Mouse (Mus musculus) ES-Bruce4 (cell line): ENCODE measurements around the gene Mettl7b.
A peak's percentile ranks its signal among the peaks of the same experiment; 100 is the strongest.

Source experiments
- CTCF ChIP-seq: IDR thresholded peaks from one replicate; pipeline ENCODE4 v1.8.1; 2011; ENCODE audit warnings: low read depth, low read length
- POLR2A ChIP-seq: IDR thresholded peaks from one replicate; pipeline ENCODE4 v1.8.1; 2011; ENCODE audit warnings: low read length; ENCODE audit not compliant: insufficient read depth

DNA sequence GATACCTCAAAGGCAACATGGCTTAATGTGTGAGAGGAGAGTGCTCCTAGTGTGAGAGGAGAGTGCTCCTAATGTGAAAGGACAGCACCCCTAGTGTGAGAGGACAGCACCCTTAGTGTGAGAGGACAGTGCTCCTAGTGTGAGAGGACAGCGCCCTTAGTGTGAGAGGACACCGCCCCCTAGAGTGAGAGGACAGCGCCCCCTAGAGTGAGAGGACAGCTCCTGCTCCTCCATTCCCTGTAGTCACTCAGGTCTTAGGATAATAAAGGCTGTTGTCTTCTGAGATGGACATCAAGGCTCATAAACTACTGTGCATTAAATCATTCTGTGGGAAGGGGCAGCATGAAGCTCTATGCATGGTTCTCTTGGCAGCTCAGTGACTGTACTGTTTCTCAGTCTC lies 15.1 kb downstream of the Mettl7b start:
- TF ChIP-seq CTCF, result peak; percentile 98
- TF ChIP-seq POLR2A, result no peak
